Mouse (Mus musculus) G1E (cell line): ENCODE results near the gene Sfn. TPM values are rescaled to one million over a fixed set of nuclear protein-coding genes. Genes with fewer than 3 reads are reported as not detected.

Experiments
- ATAC-seq: 2 replicates; pipeline ENCODE4 v1.8.0; 2016; ENCODE audit warnings: mild to moderate bottlenecking; ENCODE audit not compliant: insufficient number of reproducible peaks, poor library complexity, low FRiP score, severe bottlenecking; ENCODE audit errors: extremely low read depth
- DNase-seq: peaks from one replicate; pipeline ENCODE4 v3.0.0; 2012; ENCODE audit warnings: low spot score
- H3K27me3 ChIP-seq: 2 replicates; pipeline ENCODE4 v1.6.1; 2012; ENCODE audit warnings: mild to moderate bottlenecking, low read length, inconsistent platforms; ENCODE audit not compliant: insufficient read depth
- H3K36me3 ChIP-seq: replicated peaks from 2 replicates; pipeline ENCODE3; 2012; ENCODE audit warnings: mild to moderate bottlenecking, inconsistent platforms
- H3K4me1 ChIP-seq: 2 replicates; pipeline ENCODE4 v1.6.1; 2012; ENCODE audit warnings: low read depth, low read length, inconsistent platforms, mixed read lengths; ENCODE audit not compliant: insufficient read depth
- H3K4me3 ChIP-seq: 2 replicates; pipeline ENCODE4 v1.5.1; 2012; ENCODE audit warnings: low read depth, mild to moderate bottlenecking, inconsistent platforms, low read length, moderate library complexity, mixed read lengths
- H3K9me3 ChIP-seq: replicated peaks from 2 replicates; pipeline ENCODE4 v1.6.1; 2012; ENCODE audit warnings: inconsistent platforms
- CTCF ChIP-seq: IDR thresholded peaks from 2 replicates; pipeline ENCODE4 v1.5.1; 2012; ENCODE audit warnings: low read depth, low read length, inconsistent platforms, mixed read lengths
- GATA1 ChIP-seq: IDR thresholded peaks from 2 replicates; pipeline ENCODE4 v1.6.1; 2012; ENCODE audit warnings: borderline replicate concordance, low read length, inconsistent platforms, mixed read lengths
- GATA2 ChIP-seq: IDR thresholded peaks from 2 replicates; pipeline ENCODE4 v1.6.1; 2012; ENCODE audit warnings: low read depth, low read length, inconsistent platforms, borderline replicate concordance
- POLR2AphosphoS5 ChIP-seq: IDR thresholded peaks from 2 replicates; pipeline ENCODE4 v1.6.1; 2012; ENCODE audit warnings: low read depth, low read length, inconsistent platforms; ENCODE audit not compliant: insufficient replicate concordance
- TAL1 ChIP-seq: conservative IDR thresholded peaks from 2 replicates; pipeline ENCODE4 v1.6.1; 2012; ENCODE audit warnings: low read depth, low read length, inconsistent platforms, mixed read lengths
- polyA plus RNA-seq: library from polyadenylated mRNA; stranded (reverse); fragments of >175 nt; gene quantifications from 2 replicates; pipeline ENCODE4 v1.2.3, GENCODE M21; 2012
- total RNA-seq, 2 experiments: library from RNA; stranded (forward) in 1 of 2; stranded (reverse) in 1 of 2; fragments of 200-1000 nt in 1 of 2; fragments of >200 nt in 1 of 2; fragmentation: Nextera tagmentation in 1 of 2; gene quantifications; 2 replicates each; pipeline ENCODE4 v1.2.3; 2014 to 2017

The Sfn gene
- total and polyA plus RNA-seq, 3 experiments, result 0.66 to 3.4 (median 1.3) TPM

- Histone ChIP-seq H3K4me1 (peaks cover 29% of the 10 kb centered on the region), H3K36me3 (peaks cover 42% of the 10 kb centered on the region), H3K27me3 (peaks cover 14% of the 10 kb centered on the region; the same call in 1 of the 2 replicates), H3K9me3 (no peaks in the 10 kb centered on the region), H3K4me3 (no peak overlapping the region)
- DNase-seq (no peak), ATAC-seq (no peak)
- TF ChIP-seq CTCF, result no peak
- TF ChIP-seq GATA1, result no peak
- TF ChIP-seq POLR2AphosphoS5, result no peak
- TF ChIP-seq TAL1, result no peak
- TF ChIP-seq GATA2, result no peak
These were observed 27.2 kb upstream of the Sfn start for GRCm38 (mm10) chr4:133629191-133629590.

GRCm38 (mm10) chr4:133628517-133628916, 26.5 kb upstream of the Sfn start:
- Histone ChIP-seq H3K4me3 (no peak overlapping the region), H3K36me3 (peaks cover 49% of the 10 kb centered on the region), H3K9me3 (no peaks in the 10 kb centered on the region), H3K27me3 (peaks cover 14% of the 10 kb centered on the region; the same call in 1 of the 2 replicates), H3K4me1 (peaks cover 24% of the 10 kb centered on the region)
- TF ChIP-seq CTCF, result no peak
- no peak for TF ChIP-seq GATA1
- no peak for TF ChIP-seq TAL1
- no peak for TF ChIP-seq GATA2
- TF ChIP-seq POLR2AphosphoS5, result no peak
- DNase-seq (no peak), ATAC-seq (no peak)

GRCm38 (mm10) chr4:133627039-133627438, 25.1 kb upstream of the Sfn start:
- DNase-seq, result no peak
- TF ChIP-seq GATA1, result no peak
- no peak for TF ChIP-seq GATA2
- no peak for TF ChIP-seq POLR2AphosphoS5
- no peak for TF ChIP-seq CTCF
- no peak for TF ChIP-seq TAL1
- Histone ChIP-seq H3K4me1 (peaks cover 20% of the 10 kb centered on the region), H3K27me3 (peaks cover 6% of the 10 kb centered on the region; the same call in 1 of the 2 replicates), H3K9me3 (no peaks in the 10 kb centered on the region), H3K36me3 (peaks cover 54% of the 10 kb centered on the region), H3K4me3 (no peak overlapping the region)
- ATAC-seq, result no peak

GRCm38 (mm10) chr4:133626621-133627020, 24.7 kb upstream of the Sfn start:
- TF ChIP-seq GATA2, result no peak
- TF ChIP-seq GATA1, result no peak
- no peak for TF ChIP-seq POLR2AphosphoS5
- no peak for TF ChIP-seq CTCF
- TF ChIP-seq TAL1, result no peak
- DNase-seq (no peak), ATAC-seq (no peak)
- Histone ChIP-seq H3K9me3 (no peaks in the 10 kb centered on the region), H3K27me3 (peaks cover 5% of the 10 kb centered on the region; the same call in 1 of the 2 replicates), H3K36me3 (peaks cover 56% of the 10 kb centered on the region), H3K4me1 (peaks cover 18% of the 10 kb centered on the region; the same call in 1 of the 2 replicates), H3K4me3 (no peak overlapping the region)

GRCm38 (mm10) chr4:133626221-133626620, 24.3 kb upstream of the Sfn start:
- no peaks in the 10 kb centered on the region for H3K9me3 ChIP-seq
- no peak overlapping the region for H3K4me3 ChIP-seq
- H3K4me1 ChIP-seq, result peaks cover 17% of the 10 kb centered on the region; the same call in 1 of the 2 replicates
- no peak for DNase-seq
- no peak for ATAC-seq
- H3K36me3 ChIP-seq, result peaks cover 54% of the 10 kb centered on the region
- TF ChIP-seq POLR2AphosphoS5, result no peak
- TF ChIP-seq GATA1, result no peak
- TF ChIP-seq GATA2, result no peak
- no peak for TF ChIP-seq TAL1
- no peak for TF ChIP-seq CTCF
- H3K27me3 ChIP-seq, result peaks cover 2% of the 10 kb centered on the region; the same call in 1 of the 2 replicates

- DNase-seq (no peak), ATAC-seq (no peak)
- H3K27me3 ChIP-seq, result peaks cover 2% of the 10 kb centered on the region; the same call in 1 of the 2 replicates
- H3K9me3 ChIP-seq, result no peaks in the 10 kb centered on the region
- H3K4me3 ChIP-seq, result no peak overlapping the region
- H3K36me3 ChIP-seq, result peaks cover 49% of the 10 kb centered on the region
- H3K4me1 ChIP-seq, result peaks cover 12% of the 10 kb centered on the region; the same call in 1 of the 2 replicates
- TF ChIP-seq POLR2AphosphoS5, result no peak
- TF ChIP-seq GATA1, result no peak
- TF ChIP-seq CTCF, result no peak
- no peak for TF ChIP-seq TAL1
- TF ChIP-seq GATA2, result no peak
These were observed 23.7 kb upstream of the Sfn start for GRCm38 (mm10) chr4:133625621-133626071.
